Mouse (Mus musculus) gastrocnemius, postnatal 36 days (tissue): Measurements from ENCODE around the gene Npm3. TPM values are rescaled to one million over a fixed set of nuclear protein-coding genes. Genes with fewer than 3 reads are reported as not detected.

Experiments used
- DNase-seq, 2 experiments: peaks; one replicate each; pipeline ENCODE4 v3.0.0; 2022
- intact Hi-C: fragments of 180-260 bp; cut with DNase I; formaldehyde crosslinking; loops from one replicate; pipeline ENCODE4 v1.15.1; 2025
- total RNA-seq, 2 experiments: library from RNA; stranded (reverse); gene quantifications; 2 replicates each; pipeline ENCODE4 v1.2.3; 2021

The Npm3 gene
- total RNA-seq, 2 experiments from 2014 or later = 10.6 to 12.0 TPM

DNA sequence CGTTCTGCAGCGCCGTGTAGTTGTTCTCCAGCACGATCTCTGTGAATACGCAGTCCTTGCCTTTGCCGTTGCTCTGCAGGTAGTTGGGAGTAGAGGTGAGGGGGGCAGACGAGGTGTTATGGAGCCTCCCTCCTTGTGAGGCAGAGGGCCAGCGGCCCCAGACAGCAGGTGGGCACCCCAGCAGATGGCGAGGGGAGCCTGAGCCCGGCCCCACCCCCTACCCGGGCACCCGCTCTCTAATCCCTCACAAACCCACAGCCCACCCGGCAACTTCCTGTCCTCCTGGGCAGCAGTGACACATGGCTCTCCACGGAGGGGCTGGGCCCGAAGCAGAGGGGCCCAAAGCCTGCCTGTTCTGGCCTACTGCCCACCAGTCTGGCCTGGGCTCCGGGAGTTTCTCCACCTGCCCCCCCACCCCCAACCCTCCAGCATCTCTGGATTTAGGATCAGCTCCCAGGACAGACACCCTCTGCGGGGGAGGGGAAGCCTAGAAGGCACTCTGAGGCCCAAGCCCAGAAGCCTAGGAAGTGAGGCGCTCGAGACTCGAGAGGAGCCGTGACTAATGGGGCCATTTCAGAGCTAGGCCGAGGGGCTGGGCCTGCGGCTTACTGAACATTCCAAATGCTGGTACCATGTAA is 12.1 kb downstream of the Npm3 start:
- DNase-seq = no peak
- intact Hi-C loops = no loop called here

DNA sequence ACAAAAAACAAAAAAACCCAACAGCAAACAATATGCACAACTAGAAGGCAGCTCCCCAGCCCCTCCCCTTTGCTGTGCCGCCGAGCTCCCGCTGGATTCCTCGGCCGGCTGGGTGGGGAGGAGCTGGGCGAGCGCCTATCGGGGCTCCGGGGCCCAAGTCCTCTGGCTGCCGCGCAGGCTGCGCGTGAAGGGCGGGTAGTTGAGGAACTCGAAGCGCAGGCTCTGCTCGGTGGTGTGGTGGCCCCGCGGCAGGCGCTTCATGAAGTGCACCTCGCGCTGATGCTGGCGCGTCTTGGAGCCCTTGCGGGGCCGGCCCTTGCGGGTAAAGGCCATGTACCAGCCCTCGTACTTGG is 12.6 kb downstream of the Npm3 start:
- DNase-seq = no peak
- intact Hi-C loops = no loop called here

DNA sequence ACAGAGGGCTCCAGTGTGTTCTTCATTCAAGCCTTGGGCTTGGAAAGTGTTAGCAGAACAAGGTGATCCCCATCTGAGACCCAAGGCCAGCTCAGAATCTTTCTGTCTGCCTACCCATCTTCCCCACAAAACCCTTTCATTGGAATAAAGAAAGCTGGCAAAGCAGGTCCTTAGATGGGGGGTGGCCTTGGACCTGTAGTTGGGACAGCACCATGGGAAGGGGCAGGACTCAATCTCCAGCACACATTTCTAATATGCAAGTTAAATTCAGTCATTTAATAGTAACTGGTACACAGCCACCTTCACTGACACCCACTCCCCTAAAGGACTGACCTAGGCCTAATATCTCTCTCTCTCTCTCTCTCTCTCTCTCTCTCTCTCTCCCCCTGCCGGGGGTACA is 13.2 kb downstream of the Npm3 start:
- DNase-seq = no peak
- intact Hi-C loops = no loop called here

DNA sequence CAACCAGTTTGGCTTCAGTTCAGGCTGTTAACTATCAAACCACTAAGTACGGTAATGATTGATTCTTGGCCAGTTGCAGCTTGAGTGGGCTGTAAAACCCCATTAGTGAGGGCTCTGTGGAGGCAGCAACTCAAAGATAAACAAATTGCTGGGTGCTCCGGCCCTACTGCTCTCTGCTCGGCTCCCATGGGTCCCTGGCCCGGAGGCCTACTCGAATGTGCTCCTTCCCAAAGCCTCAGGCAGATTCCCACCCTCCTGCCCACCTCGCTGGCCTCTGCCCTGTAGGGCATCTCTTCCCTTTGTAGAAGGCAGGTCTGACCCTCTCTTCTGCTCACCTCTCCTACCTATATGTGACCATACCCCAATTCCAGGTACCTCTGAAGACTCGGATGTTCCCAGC is 14.6 kb downstream of the Npm3 start:
- intact Hi-C loops = no loop called here
- no peak for DNase-seq

DNA sequence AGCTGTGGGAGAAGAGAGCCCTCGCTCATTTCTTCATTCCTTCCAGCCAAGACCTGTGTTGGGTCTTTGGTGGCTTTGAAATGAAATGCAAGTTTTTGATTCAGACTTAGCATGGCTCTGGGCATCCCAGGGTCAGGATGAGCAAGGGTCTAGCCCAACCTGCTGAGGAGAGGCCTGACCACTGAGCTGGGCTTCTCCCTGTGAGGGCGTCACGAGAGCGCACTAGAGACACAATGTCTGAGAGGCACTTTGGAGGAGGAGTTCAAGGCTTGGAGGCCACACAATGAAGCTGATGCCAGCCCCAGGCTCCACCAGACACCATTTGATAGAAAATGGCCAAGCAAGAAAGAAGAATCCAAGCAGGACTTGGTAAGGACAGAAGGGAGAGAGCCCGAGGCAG is 15.2 kb downstream of the Npm3 start:
- intact Hi-C loops = no loop called here
- no peak for DNase-seq

DNA sequence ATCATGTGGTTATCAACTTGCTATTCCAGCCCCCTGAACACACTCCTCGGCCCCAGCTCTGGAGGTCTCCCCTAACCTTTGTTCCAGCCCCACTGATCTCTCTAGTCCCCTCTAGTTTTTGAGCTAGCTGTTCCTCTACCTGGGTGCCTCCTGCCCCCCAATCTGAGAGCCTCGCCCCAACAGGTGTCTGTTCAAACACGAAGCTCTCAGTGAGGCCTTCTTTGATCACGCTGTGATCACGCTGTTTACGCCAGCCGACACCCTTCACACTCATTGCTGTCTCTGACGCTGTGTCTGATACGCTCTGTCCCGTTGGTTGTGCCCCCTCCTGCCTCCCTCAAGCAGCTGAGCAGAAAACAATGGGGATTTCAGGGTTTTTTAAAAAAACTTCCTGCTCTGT is 15.8 kb downstream of the Npm3 start:
- intact Hi-C loops = no loop called here
- DNase-seq = no peak

DNA sequence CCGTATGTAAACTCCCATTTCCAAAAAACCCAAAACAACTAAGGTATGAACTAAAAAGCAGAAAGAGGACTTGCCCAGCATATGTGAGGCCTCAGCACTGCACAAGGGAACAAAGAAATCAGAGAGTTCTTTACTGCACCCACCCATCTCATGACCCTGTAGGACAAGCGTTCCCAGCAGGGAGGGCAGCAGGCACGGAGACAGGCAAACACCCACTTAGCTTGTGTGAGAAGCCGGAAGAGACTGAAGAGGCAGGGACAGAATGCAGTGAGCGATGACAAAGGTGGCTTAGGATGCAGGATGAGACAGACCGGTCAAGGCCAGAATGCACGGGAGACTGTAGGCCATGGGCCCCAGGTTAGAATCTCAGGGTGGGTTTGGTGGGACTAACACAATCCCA is 17.7 kb downstream of the Npm3 start:
- DNase-seq = no peak
- intact Hi-C loops = no loop called here

DNA sequence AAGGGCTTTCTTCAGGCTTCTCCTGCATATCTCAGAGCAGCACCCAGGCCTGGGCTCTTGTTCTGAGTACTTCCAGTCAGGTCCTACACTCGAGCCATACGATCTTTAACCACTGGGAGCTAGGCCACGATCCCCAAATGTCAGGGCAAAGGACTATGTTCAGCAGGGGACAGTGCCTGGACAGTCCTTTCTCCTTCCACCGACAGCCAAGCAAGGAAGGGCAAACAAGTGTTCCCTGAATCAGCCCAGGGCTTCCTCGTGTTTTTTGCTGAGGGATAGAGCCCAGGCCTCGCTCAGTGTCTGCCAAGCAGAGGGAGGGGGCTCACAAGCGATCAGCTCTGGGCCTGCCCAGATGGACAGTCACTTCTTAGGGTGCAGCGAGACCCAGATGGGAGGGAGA is 19.3 kb downstream of the Npm3 start:
- intact Hi-C loops = no loop called here

DNA sequence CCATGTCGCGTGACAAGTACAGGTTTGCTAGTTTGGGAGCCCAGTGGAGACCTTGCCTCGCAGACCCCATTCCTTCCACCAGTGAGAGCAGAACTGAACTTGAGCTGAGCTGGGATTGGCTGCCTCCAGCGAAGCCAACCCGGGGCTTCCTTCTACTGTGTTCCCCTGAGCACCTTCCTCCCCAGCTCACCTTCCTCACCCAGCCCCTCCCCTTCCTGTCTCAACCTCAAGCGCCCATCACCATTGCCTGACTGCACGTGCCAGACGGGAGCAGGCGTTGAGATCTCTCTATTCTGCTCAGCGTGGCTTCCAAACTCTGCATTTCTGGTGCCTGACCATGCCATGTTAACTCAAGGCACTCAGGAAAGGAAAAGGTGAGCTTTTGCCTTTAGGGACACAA is 22.2 kb downstream of the Npm3 start:
- DNase-seq = no peak
- intact Hi-C loops = no loop called here

More for the DNA sequence above, 19.3 kb downstream of the Npm3 start:
- no peak for DNase-seq

DNA sequence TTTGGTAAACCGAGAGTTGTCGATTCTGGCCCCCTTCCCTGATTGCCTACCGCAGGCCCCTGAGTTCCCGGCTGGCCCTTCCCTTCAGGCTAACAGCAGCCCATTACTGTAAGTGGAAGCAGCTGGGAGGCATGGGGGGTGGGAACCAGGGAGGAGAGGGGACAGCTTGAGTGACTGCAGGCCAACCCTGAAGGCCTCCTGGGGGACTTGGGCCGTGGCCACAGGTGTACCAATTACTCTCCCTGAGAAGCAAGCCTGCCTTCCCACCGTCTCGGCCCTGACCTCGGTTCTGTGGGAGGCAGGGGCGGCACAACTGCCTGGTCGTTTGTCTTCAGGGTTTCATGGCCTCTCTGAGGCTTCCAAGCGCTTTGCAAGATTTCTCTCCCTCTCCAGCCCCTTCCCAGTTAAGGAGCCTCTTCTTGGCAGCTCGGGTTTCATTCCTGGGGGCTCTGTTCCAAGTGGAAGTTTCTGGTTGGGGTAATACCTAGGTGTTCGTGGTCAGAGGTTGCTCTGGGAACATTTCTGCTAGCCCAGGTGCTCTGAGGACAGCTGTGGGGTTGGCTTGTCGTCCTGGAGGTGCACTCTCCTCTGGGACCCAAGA is 23.6 kb downstream of the Npm3 start:
- DNase-seq = no peak
- intact Hi-C loops = no loop called here

DNA sequence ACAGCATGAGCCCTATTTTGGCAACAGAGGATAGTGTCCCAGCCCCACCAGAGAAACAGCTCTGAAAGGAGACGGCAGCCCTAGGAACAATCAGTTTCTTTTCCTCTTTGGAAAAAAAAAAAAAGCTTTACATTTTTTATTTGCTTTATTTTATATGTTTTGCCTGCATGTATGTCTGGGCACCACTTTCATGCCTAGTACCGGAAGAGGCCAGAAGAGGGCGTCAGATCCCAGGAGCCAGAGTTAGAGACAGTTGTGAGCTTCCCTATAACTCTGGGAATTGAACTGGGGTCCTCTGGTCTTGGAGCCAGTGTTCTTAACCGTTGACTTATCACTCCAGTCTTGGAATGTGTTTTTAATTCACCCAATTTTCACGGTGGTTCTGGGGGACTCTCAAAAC is 27.2 kb downstream of the Npm3 start:
- DNase-seq = no peak
- intact Hi-C loops = no loop called here

DNA sequence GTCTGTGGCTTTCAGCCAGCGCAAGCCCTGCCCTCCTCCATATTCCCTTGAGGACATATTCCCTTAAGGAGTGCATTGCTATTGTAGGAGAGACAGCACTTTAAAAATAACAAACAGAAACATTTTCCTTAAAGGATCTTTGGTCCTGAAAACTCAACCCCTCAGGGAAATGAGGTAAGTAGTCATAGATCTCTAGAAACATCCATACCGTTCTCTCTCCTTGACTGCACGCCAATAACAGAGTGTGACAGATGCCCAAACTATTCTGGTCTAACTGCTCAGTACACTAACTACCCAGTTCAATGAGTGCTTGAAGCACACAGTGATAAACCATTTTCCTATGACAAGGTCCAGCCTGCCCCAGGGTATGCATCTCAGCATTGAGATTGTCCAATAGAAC is 31.1 kb downstream of the Npm3 start:
- intact Hi-C loops = no loop called here

DNA sequence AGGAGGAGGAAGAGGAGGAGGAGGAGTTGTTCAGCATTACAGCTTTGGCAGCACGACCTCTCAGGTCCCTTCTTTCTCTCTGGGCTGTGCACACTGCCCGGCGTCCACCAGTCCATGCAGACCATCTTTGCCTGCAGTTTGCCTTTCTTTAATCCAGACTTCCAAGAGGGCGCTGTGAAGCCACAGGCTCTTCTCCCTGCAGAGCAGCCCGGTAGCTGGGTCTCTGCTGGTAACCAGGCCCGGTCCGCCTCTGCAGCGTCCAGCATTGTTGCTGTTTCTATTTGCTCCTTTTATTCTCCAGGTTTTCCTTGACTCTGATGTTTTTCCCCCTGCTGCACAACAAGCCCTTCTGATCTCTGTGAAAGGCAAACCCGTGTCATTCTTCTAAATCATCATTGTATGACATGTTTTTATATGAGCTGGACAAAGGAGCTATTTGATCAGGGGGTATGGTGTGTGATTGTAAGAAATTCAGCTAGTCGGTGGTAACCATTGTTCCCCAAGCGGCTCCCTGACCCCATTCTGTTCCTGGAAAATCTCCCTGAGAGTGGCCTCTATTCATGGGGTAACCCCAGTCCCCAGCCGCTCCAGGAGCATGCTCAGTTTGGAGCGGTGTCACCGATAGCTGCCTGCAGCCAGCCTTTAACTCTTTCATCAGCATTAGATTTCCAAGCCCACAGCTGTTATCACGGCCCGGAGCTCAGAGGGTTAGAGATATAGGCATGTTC is 31.7 kb downstream of the Npm3 start:
- intact Hi-C loops = no loop called here

More for the DNA sequence above, 31.1 kb downstream of the Npm3 start:
- no peak for DNase-seq

DNA sequence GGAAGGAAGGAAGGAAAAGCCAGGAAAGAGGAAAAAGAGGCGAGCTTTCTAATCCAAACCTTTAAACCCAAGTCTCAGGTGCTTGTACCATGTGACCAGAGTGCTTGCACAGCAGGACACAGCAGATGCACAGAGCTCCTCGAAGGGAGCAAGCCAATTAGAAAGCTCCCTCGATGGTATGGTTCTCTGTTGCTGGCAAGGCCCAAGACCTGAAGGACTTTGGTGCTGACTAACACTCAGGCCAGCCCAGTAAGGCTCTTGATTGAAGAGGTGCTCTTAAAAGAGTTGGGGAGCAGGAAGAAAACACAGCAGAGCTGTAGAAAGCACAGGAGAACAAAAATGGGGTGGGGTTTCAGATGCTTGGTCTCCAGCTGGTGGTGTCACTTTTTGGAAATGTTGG is 40.7 kb downstream of the Npm3 start:
- DNase-seq = no peak
- intact Hi-C loops = no loop called here

More for the DNA sequence above, 31.7 kb downstream of the Npm3 start:
- DNase-seq = no peak

Other genes starting within 250 kb of the Npm3 start
- gene Poll, start 189.1 kb downstream of the Npm3 start, total RNA-seq = 10 to 100 TPM; 13.3 to 14.2 TPM
- 10 to 100 TPM; 17.5 to 18.9 TPM for gene Gm17018, start 189.0 kb downstream of the Npm3 start, total RNA-seq
- 10 to 100 TPM; 22.5 to 22.6 TPM for gene Fbxw4, start 89.3 kb downstream of the Npm3 start, total RNA-seq
- gene Fgf8, start 6.7 kb downstream of the Npm3 start, total RNA-seq = not detected
- gene Mgea5, start 34.2 kb upstream of the Npm3 start, total RNA-seq = 10 to 100 TPM; 26.2 to 31.1 TPM
- under 1 TPM; 0.17 to 0.38 TPM for gene Kcnip2, start 66.5 kb upstream of the Npm3 start, total RNA-seq
- gene Armh3, start 248.9 kb upstream of the Npm3 start, total RNA-seq = 10 to 100 TPM; 11.1 to 12.6 TPM